In genomic region chr2:34957405-34957804, GRCm38 (mm10) we compare ENCODE assay signal across 23 mouse cellular contexts.
"Had no signal": no experiment of that assay in that cellular context is flagged by ENCODE, and none has a peak within 500 bp of the region (broad histone marks: within the 10 kb centered on the region; RNA-seq: fewer than 3 reads in every experiment).

No protein-coding gene starts in this region.

- H3K4me2 ChIP-seq: heart, embryonic 12.5 days; hindbrain, embryonic 12.5 days; hindbrain, embryonic 14.5 days; intestine, embryonic 15.5 days; liver, embryonic 11.5 days; liver, embryonic 13.5 days had no signal

- ATAC-seq: hindbrain, embryonic 16.5 days; intestine, embryonic 15.5 days; intestine, postnatal 0 days had no signal

- H3K9ac ChIP-seq: heart, embryonic 12.5 days; hindbrain, embryonic 12.5 days; hindbrain, embryonic 14.5 days; intestine, embryonic 15.5 days; liver, embryonic 13.5 days had no signal

- DNase-seq: gastrocnemius, adult 2 months; gastrocnemius, postnatal 10 days; gastrocnemius, postnatal 36 days; heart, postnatal 10 days; heart, postnatal 4 days; kidney, adult 18-20 months; kidney, adult 8-10 months; kidney, postnatal 10 days; kidney, postnatal 25 days; kidney, postnatal 4 days; liver; liver, embryonic 13.5 days had no signal

- H3K4me1 ChIP-seq: hindbrain, embryonic 12.5 days had no signal

- H3K27ac ChIP-seq: gastrocnemius, adult 2 months; heart, embryonic 10.5 days; hindbrain, embryonic 10.5 days; hindbrain, embryonic 12.5 days; hindbrain, embryonic 14.5 days; intestine, embryonic 15.5 days; layer of hippocampus, adult 2 months; left cerebral cortex, adult 2 months; liver, embryonic 13.5 days had no signal

- H3K9me3 ChIP-seq: heart, embryonic 10.5 days; hindbrain, embryonic 10.5 days; hindbrain, embryonic 12.5 days; intestine, embryonic 15.5 days; liver, embryonic 13.5 days had no signal

- H3K36me3 ChIP-seq: heart, embryonic 10.5 days; heart, embryonic 12.5 days; hindbrain, embryonic 10.5 days; hindbrain, embryonic 12.5 days; intestine, embryonic 15.5 days; liver, embryonic 13.5 days had no signal

- H3K4me3 ChIP-seq: gastrocnemius, adult 2 months; heart, embryonic 10.5 days; heart, embryonic 12.5 days; hindbrain, embryonic 10.5 days; hindbrain, embryonic 12.5 days; intestine, embryonic 15.5 days; layer of hippocampus, adult 2 months; left cerebral cortex, adult 2 months; liver, embryonic 13.5 days had no signal

- H3K27me3 ChIP-seq: heart, embryonic 12.5 days; intestine, embryonic 15.5 days had no signal
